Mouse (Mus musculus) olfactory bulb, adult 2 months (tissue): Measurements from ENCODE around the gene Cald1.

Experiments
- CTCF ChIP-seq: fragments of 200-500 bp; IDR thresholded peaks from 2 replicates; pipeline ENCODE4 v1.5.1; 2012; ENCODE audit warnings: low read depth, mild to moderate bottlenecking, low read length, moderate library complexity; ENCODE audit not compliant: insufficient read depth
- POLR2A ChIP-seq: fragments of 200-500 bp; IDR thresholded peaks from 2 replicates; pipeline ENCODE4 v1.6.1; 2012; ENCODE audit warnings: mild to moderate bottlenecking, low read depth, low read length, moderate library complexity; ENCODE audit not compliant: insufficient read depth

GRCm38 (mm10) chr6:34583365-34583764 lies 14.9 kb upstream of the Cald1 start:
- TF ChIP-seq CTCF = no peak
- no peak for TF ChIP-seq POLR2A
